8 mouse cellular contexts compared by ENCODE assay signal in the genomic region with DNA sequence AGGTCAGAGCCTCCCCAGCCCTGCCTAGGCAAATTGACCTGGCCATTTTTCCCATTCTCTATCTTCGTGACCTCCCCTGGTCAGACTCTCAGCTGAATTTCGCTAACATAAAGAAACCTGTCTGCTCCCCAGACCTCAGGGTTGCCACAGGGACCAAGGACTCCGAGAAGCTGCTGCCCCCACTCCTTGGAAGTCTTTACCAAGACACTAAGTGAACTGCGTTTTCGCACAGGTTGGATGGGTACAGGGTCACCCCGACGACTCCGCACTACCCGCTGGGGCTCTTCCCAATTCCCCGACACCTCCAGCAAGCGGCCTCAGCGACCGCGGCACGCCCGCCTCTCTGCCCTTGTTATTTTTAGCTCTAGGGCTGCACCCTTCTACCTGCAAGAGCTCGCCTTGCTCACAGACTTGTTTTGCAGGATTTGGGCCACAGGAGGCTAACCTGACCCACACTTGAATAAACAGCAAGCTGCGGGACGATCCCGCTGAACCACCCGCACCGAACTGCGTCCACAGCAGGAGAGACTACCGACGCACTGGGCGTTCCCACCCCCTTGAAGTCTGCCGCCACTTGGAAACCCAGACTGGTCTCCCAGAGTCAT. TPM values are rescaled to one million over a fixed set of nuclear protein-coding genes. Genes with fewer than 3 reads are reported as not detected.
DNase-seq lines count a peak whose midpoint lies in the region; ATAC-seq and TF ChIP-seq lines count a peak whose summit lies in the region.

No protein-coding gene starts in this region.

- DNase-seq in heart, embryonic 10.5 days (ENCODE audit: low spot score): no peak
- DNase-seq in heart, postnatal 25 days (ENCODE audit: low spot score): no peak
- no peak for DNase-seq in hindbrain, embryonic 14.5 days (ENCODE audit: low spot score)
- DNase-seq in liver, embryonic 14.5 days (ENCODE audit: low read depth in 3 of 3, low spot score in 3 of 3): no peak
- DNase-seq in T-cell, adult 2 months (ENCODE audit: low spot score): no peak
- no peak for DNase-seq in layer of hippocampus, adult 11-12 months (ENCODE audit: low spot score)
- DNase-seq in yolk sac, embryonic 10.5 days (ENCODE audit: low spot score): no peak

- intact Hi-C loops in heart, postnatal 25 days (cut with DNase I): no loop called here

- no peak overlapping the region for H3K9ac ChIP-seq in hindbrain, embryonic 14.5 days
- no peak overlapping the region for H3K9ac ChIP-seq in liver, embryonic 14.5 days (replicated peaks)
- no peak overlapping the region for H3K9ac ChIP-seq in neural tube, embryonic 14.5 days (replicated peaks; ENCODE audit: low read depth, low read length)

- H3K4me1 ChIP-seq in heart, embryonic 10.5 days: peaks cover 10% of the 10 kb centered on the region
- H3K4me1 ChIP-seq in hindbrain, embryonic 14.5 days (replicated peaks; ENCODE audit: control insufficient read depth, insufficient read depth, low read length): no peaks in the 10 kb centered on the region; the same call in 1 of the 2 replicates
- H3K4me1 ChIP-seq in liver, embryonic 14.5 days (replicated peaks; ENCODE audit: control insufficient read depth in 2 of 2, insufficient read depth in 2 of 2, low read length in 1 of 2): no peaks in the 10 kb centered on the region
- H3K4me1 ChIP-seq in neural tube, embryonic 14.5 days (ENCODE audit: control insufficient read depth, insufficient read depth, low read length): 0 out of 2 replicates have a peak, but pooled peaks cover 5% of the 10 kb centered on the region

- 2% methylated on average over 27 of the region's 27 CpGs for WGBS in heart, embryonic 10.5 days
- WGBS in hindbrain, embryonic 14.5 days: 2% methylated on average over 27 of the region's 27 CpGs
- 2% methylated on average over 27 of the region's 27 CpGs for WGBS in liver, embryonic 14.5 days (ENCODE audit: insufficient replicate concordance)
- WGBS in neural tube, embryonic 14.5 days: 3% methylated on average over 27 of the region's 27 CpGs

- TF ChIP-seq CTCF in liver, embryonic 14.5 days (IDR thresholded peaks at IDR 0.05; ENCODE audit: low read depth): no peak; the same call in 1 of the 2 replicates

- H3K4me2 ChIP-seq in hindbrain, embryonic 14.5 days (replicated peaks): peak overlapping the region; percentile 38
- peak overlapping the region; percentile 23 for H3K4me2 ChIP-seq in liver, embryonic 14.5 days (ENCODE audit: low read depth)
- peak overlapping the region; percentile 36 for H3K4me2 ChIP-seq in neural tube, embryonic 14.5 days (ENCODE audit: low read depth, low read length)

- peaks cover 29% of the 10 kb centered on the region for H3K27me3 ChIP-seq in heart, embryonic 10.5 days (ENCODE audit: insufficient read depth, poor library complexity, severe bottlenecking)
- H3K27me3 ChIP-seq in hindbrain, embryonic 14.5 days (ENCODE audit: control insufficient read depth, insufficient read depth, low read length): peaks cover 56% of the 10 kb centered on the region
- H3K27me3 ChIP-seq in liver, embryonic 14.5 days (ENCODE audit: control insufficient read depth, insufficient read depth, low read length): peaks cover 24% of the 10 kb centered on the region
- peaks cover 13% of the 10 kb centered on the region for H3K27me3 ChIP-seq in neural tube, embryonic 14.5 days (ENCODE audit: control insufficient read depth, insufficient read depth, low read length)

- no peaks in the 10 kb centered on the region for H3K36me3 ChIP-seq in heart, embryonic 10.5 days
- no peaks in the 10 kb centered on the region for H3K36me3 ChIP-seq in hindbrain, embryonic 14.5 days (replicated peaks; ENCODE audit: control insufficient read depth, insufficient read depth)
- H3K36me3 ChIP-seq in liver, embryonic 14.5 days (replicated peaks; ENCODE audit: control insufficient read depth, insufficient read depth, low read depth): no peaks in the 10 kb centered on the region
- no peaks in the 10 kb centered on the region for H3K36me3 ChIP-seq in neural tube, embryonic 14.5 days (ENCODE audit: control insufficient read depth, insufficient read depth, low read length)

- TF ChIP-seq EP300 in liver, embryonic 14.5 days (IDR thresholded peaks at IDR 0.05; ENCODE audit: low read depth): no peak

- H3K4me3 ChIP-seq in heart, embryonic 10.5 days: peak overlapping the region; percentile 59
- peak overlapping the region; percentile 9; the same call in 1 of the 2 replicates for H3K4me3 ChIP-seq in hindbrain, embryonic 14.5 days (replicated peaks; ENCODE audit: low read length)
- H3K4me3 ChIP-seq in liver, embryonic 14.5 days (ENCODE audit: insufficient read depth in 1 of 2, low read depth in 2 of 2, low read length in 2 of 2): peak overlapping the region in 1 of 2 experiments; percentile 4; a peak in 2 of 4 replicates
- peak overlapping the region; percentile 11 for H3K4me3 ChIP-seq in neural tube, embryonic 14.5 days (ENCODE audit: low read depth, low read length)

- ATAC-seq in hindbrain, embryonic 14.5 days (ENCODE audit: low FRiP score): no peak
- no peak for ATAC-seq in liver, embryonic 14.5 days (ENCODE audit: insufficient read depth)
- ATAC-seq in neural tube, embryonic 14.5 days (ENCODE audit: low read depth): no peak

- peak overlapping the region; percentile 69 for H3K27ac ChIP-seq in heart, embryonic 10.5 days
- no peak overlapping the region for H3K27ac ChIP-seq in hindbrain, embryonic 14.5 days
- H3K27ac ChIP-seq in liver, embryonic 14.5 days: no peak overlapping the region
- H3K27ac ChIP-seq in neural tube, embryonic 14.5 days (ENCODE audit: low read depth, low read length): no peak overlapping the region

- H3K9me3 ChIP-seq in heart, embryonic 10.5 days: no peaks in the 10 kb centered on the region
- H3K9me3 ChIP-seq in hindbrain, embryonic 14.5 days (ENCODE audit: control insufficient read depth, low read length): no peaks in the 10 kb centered on the region
- no peaks in the 10 kb centered on the region for H3K9me3 ChIP-seq in liver, embryonic 14.5 days (ENCODE audit: control insufficient read depth, low read length)
- H3K9me3 ChIP-seq in neural tube, embryonic 14.5 days (ENCODE audit: control insufficient read depth, low read length): no peaks in the 10 kb centered on the region

RNA-seq across cellular contexts. Expression of a gene that starts 7.7 kb away (rescaled TPM):
- 32.0 and 71.3 TPM in 2 replicates for polyA plus RNA-seq in heart, embryonic 10.5 days (2016; fragmentation: Nextera tagmentation; extraction: Ambion mirVana)
- 10 to 100 TPM in 1 of 2 experiments, 1 to 10 TPM in 1; 9.7 to 15.9 TPM for total RNA-seq in heart, postnatal 25 days (2021)
- 1.9 and 3.6 TPM in 2 replicates for polyA plus RNA-seq in hindbrain, embryonic 14.5 days (2014; fragmentation: Nextera tagmentation; extraction: Ambion mirVana)
- 0.68 and 2.9 TPM in 2 replicates for polyA plus RNA-seq in liver, embryonic 14.5 days (2012; rRNA removed)
- 0.43 and 1.0 TPM in 2 replicates for polyA plus RNA-seq in liver, embryonic 14.5 days (2014; fragmentation: Nextera tagmentation; extraction: Ambion mirVana)
- 2.2 and 4.3 TPM in 2 replicates for polyA plus RNA-seq in neural tube, embryonic 14.5 days (2014; fragmentation: Nextera tagmentation; extraction: Ambion mirVana)

RNA-seq across cellular contexts. Expression of a gene that starts 19.0 kb away (rescaled TPM):
- polyA plus RNA-seq in heart, embryonic 10.5 days (2016; fragmentation: Nextera tagmentation; extraction: Ambion mirVana): 0.87 TPM in 1 of 2 replicates, not detected in the other
- total RNA-seq in heart, postnatal 25 days (2021): not detected
- not detected in 2 replicates for polyA plus RNA-seq in hindbrain, embryonic 14.5 days (2014; fragmentation: Nextera tagmentation; extraction: Ambion mirVana)
- not detected in 2 replicates for polyA plus RNA-seq in liver, embryonic 14.5 days (2012; rRNA removed)
- not detected in 2 replicates for polyA plus RNA-seq in liver, embryonic 14.5 days (2014; fragmentation: Nextera tagmentation; extraction: Ambion mirVana)
- not detected in 2 replicates for polyA plus RNA-seq in neural tube, embryonic 14.5 days (2014; fragmentation: Nextera tagmentation; extraction: Ambion mirVana)
